Mouse (Mus musculus) gastrocnemius, postnatal 25 days (tissue): ENCODE measurements around the gene Senp6. TPM values are rescaled to one million over a fixed set of nuclear protein-coding genes. Genes with fewer than 3 reads are reported as not detected.
A peak's percentile ranks its signal among the peaks of the same experiment; 100 is the strongest.
"Not testable (repeated sequence)": the region's sequence is repeated elsewhere in the genome, so short reads cannot be mapped to it uniquely, and the experiment has no call there.

ENCODE experiments used
- DNase-seq: peaks from one replicate; pipeline ENCODE4 v3.0.0; 2022
- long read RNA-seq, 2 experiments: library from polyadenylated mRNA; stranded (forward); transcript quantifications; one replicate each; pipeline ENCODE4 v2.0.0; 2021
- total RNA-seq, 2 experiments: library from RNA; stranded (reverse); gene quantifications; 1 replicate in 1 of 2; 2 replicates in 1 of 2; pipeline ENCODE4 v1.2.3; 2021

Gene Senp6
- 10 to 100 TPM; 42.3 to 46.7 TPM for total RNA-seq
- long read RNA-seq, experiment 1, partial matches to known transcripts, result 2 of 55 reads
- long read RNA-seq, experiment 1, other reads (novel, unspliced or antisense), result 49 of 55 reads
- long read RNA-seq, experiment 2, transcript Senp6-203 (24 exons, 3,495 nt), result major isoform, 7 of 42 reads
- long read RNA-seq, experiment 2, partial matches to known transcripts, result 3 of 42 reads
- long read RNA-seq, experiment 2, other reads (novel, unspliced or antisense), result 31 of 42 reads

GRCm38 (mm10) chr9:80066367-80067220 is at the start of gene Senp6:
TSS of gene Senp6 (plus strand) at chr9:80066903.
- peak; percentile 81 for DNase-seq

- DNase-seq, result no peak
Observed at GRCm38 (mm10) chr9:80020429-80020828, 46.3 kb upstream of the Senp6 start.

GRCm38 (mm10) chr9:80021648-80022047 is 45.1 kb upstream of the Senp6 start:
- DNase-seq, result no peak

- DNase-seq, result no peak
Observed at GRCm38 (mm10) chr9:80022821-80023220, 43.9 kb upstream of the Senp6 start.

- DNase-seq, result not testable (repeated sequence)
Observed at GRCm38 (mm10) chr9:80025347-80025746, 41.4 kb upstream of the Senp6 start.

- DNase-seq, result peak; percentile 18
Observed at GRCm38 (mm10) chr9:80026017-80026416, 40.7 kb upstream of the Senp6 start.

- no peak for DNase-seq
Observed at GRCm38 (mm10) chr9:80026581-80027021, 40.1 kb upstream of the Senp6 start.

- no peak for DNase-seq
Observed at GRCm38 (mm10) chr9:80037262-80037996, 29.3 kb upstream of the Senp6 start.

- DNase-seq, result no peak
Observed at GRCm38 (mm10) chr9:80037997-80038383, 28.7 kb upstream of the Senp6 start.

- no peak for DNase-seq
Observed at GRCm38 (mm10) chr9:80039296-80039815, 27.3 kb upstream of the Senp6 start.

- not testable (repeated sequence) for DNase-seq
Observed at GRCm38 (mm10) chr9:80044301-80044700, 22.4 kb upstream of the Senp6 start.

GRCm38 (mm10) chr9:80049271-80049670 is 17.4 kb upstream of the Senp6 start:
- not testable (repeated sequence) for DNase-seq

GRCm38 (mm10) chr9:80052951-80053350 is 13.8 kb upstream of the Senp6 start:
- DNase-seq, result no peak

- DNase-seq, result no peak
Observed at GRCm38 (mm10) chr9:80057690-80058089, 9.0 kb upstream of the Senp6 start.

GRCm38 (mm10) chr9:80065495-80065894 is 1.2 kb upstream of the Senp6 start:
- DNase-seq, result not testable (repeated sequence)

GRCm38 (mm10) chr9:80067221-80068027 is 721 bp downstream of the Senp6 start:
- DNase-seq, result peak; percentile 64

- DNase-seq, result no peak
Observed at GRCm38 (mm10) chr9:80068028-80068515, 1.4 kb downstream of the Senp6 start.

GRCm38 (mm10) chr9:80068735-80069315 is 2.1 kb downstream of the Senp6 start:
- no peak for DNase-seq

GRCm38 (mm10) chr9:80070026-80070425 is 3.3 kb downstream of the Senp6 start:
- DNase-seq, result no peak

GRCm38 (mm10) chr9:80071616-80072015 is 4.9 kb downstream of the Senp6 start:
- DNase-seq, result no peak

GRCm38 (mm10) chr9:80074067-80074466 is 7.4 kb downstream of the Senp6 start:
- no peak for DNase-seq
